Mouse (Mus musculus): ENCODE data around the gene Ercc1. TPM values are rescaled to one million over a fixed set of nuclear protein-coding genes. Genes with fewer than 3 reads are reported as not detected.

Ercc1 gene
- polyA plus RNA-seq, 1 experiment from 2014 or later = 51.6 TPM

GRCm38 (mm10) chr7:19327128-19327527 is 17.4 kb upstream of the Ercc1 start:
- under 1% methylated on average over 22 of the region's 22 CpGs for WGBS
- Histone ChIP-seq H3K9ac (peak overlapping the region; percentile 44), H3K36me3 (no peaks in the 10 kb centered on the region), H3K4me2 (replicated peaks) (peak overlapping the region; percentile 76), H3K4me3 (replicated peaks) (peak overlapping the region; percentile 32), H3K4me1 (replicated peaks) (peaks cover 17% of the 10 kb centered on the region), H3K27me3 (replicated peaks) (no peaks in the 10 kb centered on the region), H3K27ac (peak overlapping the region; percentile 67), H3K9me3 (no peaks in the 10 kb centered on the region)
- peak; percentile 85 for ATAC-seq

- WGBS = 77% methylated on average over 5 of the region's 5 CpGs
- Histone ChIP-seq H3K36me3 (no peaks in the 10 kb centered on the region), H3K27me3 (replicated peaks) (no peaks in the 10 kb centered on the region), H3K4me3 (replicated peaks) (no peak overlapping the region), H3K9ac (no peak overlapping the region), H3K4me1 (replicated peaks) (peaks cover 17% of the 10 kb centered on the region), H3K27ac (peak overlapping the region; percentile 67; the same call in 1 of the 2 replicates), H3K4me2 (replicated peaks) (peak overlapping the region; percentile 76), H3K9me3 (no peaks in the 10 kb centered on the region)
- ATAC-seq = no peak
Observed at GRCm38 (mm10) chr7:19327782-19328181, 16.8 kb upstream of the Ercc1 start.

GRCm38 (mm10) chr7:19328425-19328824 is 16.2 kb upstream of the Ercc1 start:
- H3K4me1 ChIP-seq (replicated peaks) = peaks cover 17% of the 10 kb centered on the region
- H3K4me3 ChIP-seq (replicated peaks) = no peak overlapping the region
- no peaks in the 10 kb centered on the region for H3K27me3 ChIP-seq (replicated peaks)
- H3K4me2 ChIP-seq (replicated peaks) = no peak overlapping the region
- no peak overlapping the region for H3K27ac ChIP-seq
- no peaks in the 10 kb centered on the region for H3K36me3 ChIP-seq
- ATAC-seq = no peak
- no peaks in the 10 kb centered on the region for H3K9me3 ChIP-seq
- H3K9ac ChIP-seq = no peak overlapping the region

GRCm38 (mm10) chr7:19331910-19332309 is 12.7 kb upstream of the Ercc1 start:
- Histone ChIP-seq H3K4me3 (replicated peaks) (no peak overlapping the region), H3K9me3 (no peaks in the 10 kb centered on the region), H3K4me1 (replicated peaks) (peaks cover 9% of the 10 kb centered on the region), H3K27ac (no peak overlapping the region), H3K36me3 (no peaks in the 10 kb centered on the region), H3K9ac (no peak overlapping the region), H3K4me2 (replicated peaks) (no peak overlapping the region), H3K27me3 (replicated peaks) (no peaks in the 10 kb centered on the region)
- ATAC-seq = no peak
- 64% methylated on average over 2 of the region's 2 CpGs for WGBS

- H3K4me2 ChIP-seq (replicated peaks) = peak overlapping the region; percentile 78
- ATAC-seq = peak; percentile 80
- H3K4me3 ChIP-seq (replicated peaks) = peak overlapping the region; percentile 54
- H3K9me3 ChIP-seq = no peaks in the 10 kb centered on the region
- H3K36me3 ChIP-seq = no peaks in the 10 kb centered on the region
- H3K27ac ChIP-seq = peak overlapping the region; percentile 59
- no peaks in the 10 kb centered on the region for H3K27me3 ChIP-seq (replicated peaks)
- H3K4me1 ChIP-seq (replicated peaks) = peaks cover under 1% of the 10 kb centered on the region; the same call in 1 of the 2 replicates
- WGBS = under 1% methylated on average over 52 of the region's 52 CpGs
- H3K9ac ChIP-seq = peak overlapping the region; percentile 61
Observed at GRCm38 (mm10) chr7:19332709-19333352, 11.7 kb upstream of the Ercc1 start.

GRCm38 (mm10) chr7:19335583-19335982 is 9.0 kb upstream of the Ercc1 start:
- 52% methylated on average over 3 of the region's 3 CpGs for WGBS
- H3K9me3 ChIP-seq = no peaks in the 10 kb centered on the region
- H3K4me1 ChIP-seq (replicated peaks) = no peaks in the 10 kb centered on the region

GRCm38 (mm10) chr7:19337122-19337521 is 7.5 kb upstream of the Ercc1 start:
- Histone ChIP-seq H3K4me3 (replicated peaks) (no peak overlapping the region), H3K9me3 (no peaks in the 10 kb centered on the region), H3K27me3 (replicated peaks) (no peaks in the 10 kb centered on the region), H3K4me2 (replicated peaks) (no peak overlapping the region), H3K9ac (no peak overlapping the region), H3K27ac (no peak overlapping the region), H3K4me1 (replicated peaks) (peaks cover 12% of the 10 kb centered on the region), H3K36me3 (no peaks in the 10 kb centered on the region)
- WGBS = 58% methylated on average over 10 of the region's 10 CpGs
- ATAC-seq = no peak

More at GRCm38 (mm10) chr7:19335583-19335982, 9.0 kb upstream of the Ercc1 start:
- Histone ChIP-seq H3K4me3 (replicated peaks) (no peak overlapping the region), H3K4me2 (replicated peaks) (no peak overlapping the region), H3K9ac (no peak overlapping the region), H3K27ac (no peak overlapping the region), H3K27me3 (replicated peaks) (no peaks in the 10 kb centered on the region), H3K36me3 (no peaks in the 10 kb centered on the region)
- ATAC-seq = 0 out of 2 replicates have a peak, but pooled peaks have one; percentile 31

GRCm38 (mm10) chr7:19338060-19338459 is 6.5 kb upstream of the Ercc1 start:
- Histone ChIP-seq H3K27me3 (replicated peaks) (no peaks in the 10 kb centered on the region), H3K4me3 (replicated peaks) (no peak overlapping the region), H3K4me1 (replicated peaks) (peaks cover 17% of the 10 kb centered on the region), H3K36me3 (no peaks in the 10 kb centered on the region), H3K9ac (no peak overlapping the region), H3K27ac (no peak overlapping the region), H3K9me3 (no peaks in the 10 kb centered on the region), H3K4me2 (replicated peaks) (no peak overlapping the region)
- WGBS = 52% methylated on average over 2 of the region's 2 CpGs
- ATAC-seq = no peak

- H3K27me3 ChIP-seq (replicated peaks) = no peaks in the 10 kb centered on the region
- no peak overlapping the region for H3K4me3 ChIP-seq (replicated peaks)
- no peak overlapping the region for H3K4me2 ChIP-seq (replicated peaks)
- H3K9ac ChIP-seq = no peak overlapping the region
- H3K36me3 ChIP-seq = no peaks in the 10 kb centered on the region
- peaks cover 21% of the 10 kb centered on the region for H3K4me1 ChIP-seq (replicated peaks)
- H3K27ac ChIP-seq = no peak overlapping the region
- ATAC-seq = no peak
- H3K9me3 ChIP-seq = no peaks in the 10 kb centered on the region
- WGBS = 56% methylated on average over 7 of the region's 7 CpGs
Observed at GRCm38 (mm10) chr7:19338596-19338995, 6.0 kb upstream of the Ercc1 start.

GRCm38 (mm10) chr7:19341250-19341649 is 3.3 kb upstream of the Ercc1 start:
- H3K9me3 ChIP-seq = no peaks in the 10 kb centered on the region
- no peak overlapping the region for H3K27ac ChIP-seq
- peak overlapping the region; percentile 94 for H3K4me2 ChIP-seq (replicated peaks)
- H3K4me3 ChIP-seq (replicated peaks) = peak overlapping the region; percentile 45; the same call in 1 of the 2 replicates
- no peaks in the 10 kb centered on the region for H3K27me3 ChIP-seq (replicated peaks)
- ATAC-seq = no peak
- H3K36me3 ChIP-seq = no peaks in the 10 kb centered on the region
- WGBS = 17% methylated on average over 10 of the region's 10 CpGs
- no peak overlapping the region for H3K9ac ChIP-seq
- H3K4me1 ChIP-seq (replicated peaks) = peaks cover 36% of the 10 kb centered on the region

- WGBS = under 1% methylated on average over 41 of the region's 41 CpGs
- Histone ChIP-seq H3K36me3 (no peaks in the 10 kb centered on the region), H3K9ac (peak overlapping the region; percentile 44), H3K4me1 (replicated peaks) (peaks cover 36% of the 10 kb centered on the region), H3K27ac (peak overlapping the region; percentile 7; the same call in 1 of the 2 replicates), H3K4me2 (replicated peaks) (peak overlapping the region; percentile 94), H3K9me3 (no peaks in the 10 kb centered on the region), H3K27me3 (replicated peaks) (no peaks in the 10 kb centered on the region), H3K4me3 (replicated peaks) (peak overlapping the region; percentile 45)
- ATAC-seq = peak; percentile 12; the same call in 1 of the 2 replicates
Observed at GRCm38 (mm10) chr7:19341761-19342409, 2.7 kb upstream of the Ercc1 start.

GRCm38 (mm10) chr7:19342481-19343027 is 2.0 kb upstream of the Ercc1 start:
- Histone ChIP-seq H3K9ac (peak overlapping the region; percentile 44), H3K4me1 (replicated peaks) (peaks cover 36% of the 10 kb centered on the region), H3K9me3 (no peaks in the 10 kb centered on the region), H3K4me3 (replicated peaks) (peak overlapping the region; percentile 45), H3K36me3 (no peaks in the 10 kb centered on the region), H3K4me2 (replicated peaks) (peak overlapping the region; percentile 94), H3K27me3 (replicated peaks) (no peaks in the 10 kb centered on the region), H3K27ac (peak overlapping the region; percentile 7; the same call in 1 of the 2 replicates)
- WGBS = under 1% methylated on average over 27 of the region's 27 CpGs
- 0 out of 2 replicates have a peak, but pooled peaks have one; percentile 2 for ATAC-seq
